Mouse (Mus musculus): ENCODE data around the gene Platr25.
"Not testable (repeated sequence)": the region's sequence is repeated elsewhere in the genome, so short reads cannot be mapped to it uniquely, and the experiment has no call there.

Platr25 gene

GRCm38 (mm10) chr13:62760432-62761415, at the start of gene Platr25:
TSS of gene Platr25 (minus strand) at chr13:62760709.
- peak; percentile 61 to 68 for DNase-seq (ENCODE audit: low spot score in 2 of 2)

GRCm38 (mm10) chr13:62807981-62808380, 47.5 kb upstream of the Platr25 start:
- DNase-seq (ENCODE audit: low spot score in 2 of 2), result not testable (repeated sequence)

- not testable (repeated sequence) for DNase-seq (ENCODE audit: low spot score in 2 of 2)
These were observed 25.6 kb upstream of the Platr25 start for GRCm38 (mm10) chr13:62786135-62786493.

- DNase-seq (ENCODE audit: low spot score in 2 of 2), result peak; percentile 21 to 63
These were observed 25.0 kb upstream of the Platr25 start, which contains the start of gene Gm5141 for GRCm38 (mm10) chr13:62785199-62786134. TSS of gene Gm5141 (minus strand) at chr13:62785808.

- peak in 1 of 2 experiments; percentile 14 for DNase-seq (ENCODE audit: low spot score in 2 of 2)
These were observed 3.3 kb upstream of the Platr25 start for GRCm38 (mm10) chr13:62763806-62764205.

- DNase-seq (ENCODE audit: low spot score in 2 of 2), result no peak
These were observed 27.2 kb downstream of the Platr25 start for GRCm38 (mm10) chr13:62733322-62733721.

- not testable (repeated sequence) for DNase-seq (ENCODE audit: low spot score in 2 of 2)
These were observed 47.9 kb downstream of the Platr25 start for GRCm38 (mm10) chr13:62712611-62713010.

GRCm38 (mm10) chr13:62685287-62685648, 75.2 kb downstream of the Platr25 start:
- DNase-seq (ENCODE audit: low spot score in 2 of 2), result not testable (repeated sequence)

- DNase-seq (ENCODE audit: low spot score in 2 of 2), result peak in 1 of 2 experiments; percentile 19
These were observed 75.8 kb downstream of the Platr25 start for GRCm38 (mm10) chr13:62684608-62685286.

GRCm38 (mm10) chr13:62653369-62653743, 107.2 kb downstream of the Platr25 start:
- DNase-seq (ENCODE audit: low spot score in 2 of 2), result no peak

- DNase-seq (ENCODE audit: low spot score in 2 of 2), result peak; percentile 47 to 66
These were observed 107.7 kb downstream of the Platr25 start for GRCm38 (mm10) chr13:62652681-62653368.

- peak; percentile 15 to 62 for DNase-seq (ENCODE audit: low spot score in 2 of 2)
These were observed 133.4 kb downstream of the Platr25 start for GRCm38 (mm10) chr13:62627071-62627470.

GRCm38 (mm10) chr13:62624277-62624665, 136.2 kb downstream of the Platr25 start:
- not testable (repeated sequence) for DNase-seq (ENCODE audit: low spot score in 2 of 2)

- DNase-seq (ENCODE audit: low spot score in 2 of 2), result peak; percentile 79 to 84
These were observed 136.8 kb downstream of the Platr25 start, which contains the start of gene 6720489N17Rik for GRCm38 (mm10) chr13:62623577-62624276. TSS of gene 6720489N17Rik (minus strand) at chr13:62624182.

All from spleen, postnatal 4 days (tissue).